Mouse (Mus musculus): ENCODE measurements around the gene Lrp6.

Lrp6 gene

DNA sequence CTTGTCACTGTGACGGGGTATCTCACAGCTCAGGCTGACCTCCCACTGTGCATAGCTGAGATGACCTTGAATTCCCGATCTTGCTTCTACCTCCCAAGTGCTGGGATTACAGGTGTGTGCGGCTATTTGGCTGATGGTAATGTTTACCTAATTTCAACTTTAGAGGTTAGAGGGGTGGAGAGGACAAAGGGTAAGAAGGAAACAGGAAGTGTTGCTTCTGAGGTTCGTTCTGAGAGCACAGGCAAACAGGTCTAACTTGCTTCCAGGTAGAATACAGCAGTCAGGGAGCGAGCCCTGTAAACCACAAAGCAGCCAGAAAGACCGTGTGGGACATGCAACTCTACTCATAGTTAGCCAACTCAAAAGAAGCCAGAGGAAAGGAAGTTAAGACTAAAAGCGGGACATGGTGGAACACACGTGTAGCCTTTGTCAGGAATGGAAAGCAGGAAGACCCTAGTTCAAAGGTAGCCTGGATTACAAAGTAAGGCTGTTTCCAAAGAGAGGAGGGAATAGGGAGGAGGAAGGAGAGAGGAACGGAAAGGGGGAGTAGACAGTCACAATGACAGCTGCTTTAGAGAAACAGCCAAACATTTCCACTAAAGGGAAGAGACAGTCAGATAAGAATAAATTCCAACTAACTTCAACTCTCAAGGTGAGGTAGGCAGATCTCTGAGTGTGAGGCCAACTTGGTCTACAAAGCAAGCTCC is 123.4 kb downstream of the Lrp6 start:
- Histone ChIP-seq H3K27me3 (ENCODE audit: insufficient read depth, low read length) (peaks cover 17% of the 10 kb centered on the region), H3K4me1 (replicated peaks; ENCODE audit: low read depth, low read length) (peaks cover 18% of the 10 kb centered on the region), H3K4me3 (replicated peaks; ENCODE audit: low read length) (no peak overlapping the region), H3K9me3 (ENCODE audit: low read length) (no peaks in the 10 kb centered on the region), H3K36me3 (ENCODE audit: insufficient read depth, low read length) (peaks cover 15% of the 10 kb centered on the region)
- TF ChIP-seq CTCF (conservative IDR thresholded peaks at IDR 0.05; ENCODE audit: low read length) (no peak), NANOG (IDR thresholded peaks at IDR 0.05; ENCODE audit: borderline replicate concordance, low read length) (no peak), POU5F1 (IDR thresholded peaks at IDR 0.05; ENCODE audit: borderline replicate concordance, low read length) (no peak)

DNA sequence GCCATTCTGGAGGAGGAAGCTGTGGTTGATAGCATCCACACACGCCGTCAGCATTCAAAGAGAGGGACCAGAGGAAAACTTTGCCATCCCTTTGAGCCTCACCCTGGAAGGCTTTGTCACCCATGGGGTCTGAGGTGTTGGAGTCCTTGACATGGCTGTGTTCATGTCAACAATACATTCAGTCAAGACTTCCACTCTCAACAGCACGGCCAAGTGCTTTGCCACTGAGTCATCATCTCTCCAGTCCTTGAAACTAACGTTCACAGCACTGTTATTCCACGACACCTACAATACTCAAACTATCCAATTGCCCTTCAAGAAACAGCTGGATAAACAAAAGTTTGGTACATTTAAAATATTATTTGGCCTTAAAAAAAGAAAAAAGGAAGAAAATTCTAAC is 124.5 kb downstream of the Lrp6 start:
- H3K36me3 ChIP-seq (ENCODE audit: insufficient read depth, low read length): peaks cover 15% of the 10 kb centered on the region
- no peak for TF ChIP-seq POU5F1 (IDR thresholded peaks at IDR 0.05; ENCODE audit: borderline replicate concordance, low read length)
- no peak for TF ChIP-seq NANOG (IDR thresholded peaks at IDR 0.05; ENCODE audit: borderline replicate concordance, low read length)
- TF ChIP-seq CTCF (conservative IDR thresholded peaks at IDR 0.05; ENCODE audit: low read length): no peak
- no peaks in the 10 kb centered on the region for H3K9me3 ChIP-seq (ENCODE audit: low read length)
- no peak overlapping the region for H3K4me3 ChIP-seq (replicated peaks; ENCODE audit: low read length)
- peaks cover 18% of the 10 kb centered on the region for H3K4me1 ChIP-seq (replicated peaks; ENCODE audit: low read depth, low read length)
- peaks cover 23% of the 10 kb centered on the region for H3K27me3 ChIP-seq (ENCODE audit: insufficient read depth, low read length)

DNA sequence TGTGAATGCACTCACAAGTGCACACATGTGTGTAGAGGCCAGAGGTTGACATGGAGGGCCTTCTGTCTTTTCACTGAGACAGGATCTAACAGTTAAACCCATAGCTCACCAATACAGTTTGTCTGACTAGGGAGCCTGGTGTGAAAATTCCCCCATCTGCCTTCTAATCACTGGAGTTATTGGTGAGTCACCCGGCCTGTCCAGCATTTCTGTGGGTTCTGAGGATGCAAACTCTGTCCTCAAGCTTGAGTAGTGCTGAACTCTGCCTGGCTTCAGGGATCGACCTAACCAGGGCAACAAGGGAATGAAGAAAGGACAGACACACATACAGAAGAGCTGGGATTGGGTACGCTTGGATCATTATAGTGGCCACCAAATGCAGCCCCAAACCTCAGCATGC is 125.0 kb downstream of the Lrp6 start:
- TF ChIP-seq NANOG (IDR thresholded peaks at IDR 0.05; ENCODE audit: borderline replicate concordance, low read length) (no peak), POU5F1 (IDR thresholded peaks at IDR 0.05; ENCODE audit: borderline replicate concordance, low read length) (no peak), CTCF (conservative IDR thresholded peaks at IDR 0.05; ENCODE audit: low read length) (no peak)
- no peak overlapping the region for H3K4me3 ChIP-seq (replicated peaks; ENCODE audit: low read length)
- H3K27me3 ChIP-seq (ENCODE audit: insufficient read depth, low read length): peaks cover 25% of the 10 kb centered on the region
- H3K4me1 ChIP-seq (replicated peaks; ENCODE audit: low read depth, low read length): peaks cover 18% of the 10 kb centered on the region
- H3K36me3 ChIP-seq (ENCODE audit: insufficient read depth, low read length): peaks cover 15% of the 10 kb centered on the region
- no peaks in the 10 kb centered on the region for H3K9me3 ChIP-seq (ENCODE audit: low read length)

DNA sequence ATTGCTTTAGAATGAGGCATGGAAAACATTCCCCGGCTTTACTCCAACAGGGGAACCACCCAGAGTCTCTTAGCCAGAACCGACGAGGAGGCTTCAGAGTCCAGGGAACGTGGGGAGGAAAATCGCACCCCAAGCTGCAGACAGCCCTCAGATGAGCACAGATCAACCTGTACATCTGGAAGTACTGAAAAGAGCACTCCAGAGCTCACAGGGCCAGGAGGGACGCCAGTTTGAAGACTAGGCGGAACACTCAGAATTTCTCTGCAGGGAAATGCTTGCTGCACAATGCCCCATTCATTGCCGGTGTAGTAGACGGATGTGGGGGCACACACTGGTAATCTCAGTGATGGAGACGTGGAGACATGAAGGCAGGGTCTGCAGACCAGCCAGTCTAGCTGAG is 126.7 kb downstream of the Lrp6 start:
- H3K4me1 ChIP-seq (replicated peaks; ENCODE audit: low read depth, low read length): peaks cover 18% of the 10 kb centered on the region
- no peaks in the 10 kb centered on the region for H3K9me3 ChIP-seq (ENCODE audit: low read length)
- peak overlapping the region; percentile 57 for H3K4me3 ChIP-seq (replicated peaks; ENCODE audit: low read length)
- TF ChIP-seq CTCF (conservative IDR thresholded peaks at IDR 0.05; ENCODE audit: low read length) (no peak), NANOG (IDR thresholded peaks at IDR 0.05; ENCODE audit: borderline replicate concordance, low read length) (no peak), POU5F1 (IDR thresholded peaks at IDR 0.05; ENCODE audit: borderline replicate concordance, low read length) (no peak)
- peaks cover 25% of the 10 kb centered on the region for H3K27me3 ChIP-seq (ENCODE audit: insufficient read depth, low read length)
- peaks cover 4% of the 10 kb centered on the region; the same call in 1 of the 2 replicates for H3K36me3 ChIP-seq (ENCODE audit: insufficient read depth, low read length)

DNA sequence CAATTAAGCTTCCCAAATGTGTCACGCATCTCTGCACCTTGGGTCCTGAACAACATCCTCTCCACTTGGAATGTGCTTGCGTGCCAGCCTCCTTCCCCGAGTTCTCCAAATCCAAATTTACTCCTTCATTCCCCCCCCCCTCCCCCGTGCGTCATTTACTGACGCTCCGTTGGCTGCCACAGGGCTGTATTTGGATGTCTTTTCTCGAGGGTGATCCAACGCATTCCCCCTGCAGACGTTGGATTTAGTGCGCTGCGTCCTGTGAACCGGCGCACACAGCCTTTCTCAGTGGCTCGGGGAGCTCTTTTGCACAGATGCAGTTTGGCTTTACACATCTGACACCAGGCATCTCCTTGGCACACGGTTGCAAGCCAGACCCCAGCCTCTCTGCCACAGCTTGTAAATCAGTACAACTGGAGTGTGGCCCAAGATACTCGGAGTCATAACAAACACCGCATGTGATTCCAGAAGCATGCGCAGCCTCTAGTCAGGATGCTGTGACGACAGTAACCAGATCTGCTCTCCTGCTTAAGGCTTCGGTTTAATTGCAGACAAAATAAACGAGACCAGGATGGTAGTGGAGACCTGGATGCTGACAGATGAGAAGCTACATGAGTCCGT is 127.3 kb downstream of the Lrp6 start:
- Histone ChIP-seq H3K4me1 (replicated peaks; ENCODE audit: low read depth, low read length) (peaks cover 18% of the 10 kb centered on the region), H3K9me3 (ENCODE audit: low read length) (no peaks in the 10 kb centered on the region), H3K4me3 (replicated peaks; ENCODE audit: low read length) (peak overlapping the region; percentile 57), H3K36me3 (ENCODE audit: insufficient read depth, low read length) (no peaks in the 10 kb centered on the region), H3K27me3 (ENCODE audit: insufficient read depth, low read length) (peaks cover 25% of the 10 kb centered on the region)
- TF ChIP-seq NANOG (IDR thresholded peaks at IDR 0.05; ENCODE audit: borderline replicate concordance, low read length): 0 out of 2 replicates have a peak, but pooled peaks have one; percentile 3
- TF ChIP-seq POU5F1 (IDR thresholded peaks at IDR 0.05; ENCODE audit: borderline replicate concordance, low read length): no peak

DNA sequence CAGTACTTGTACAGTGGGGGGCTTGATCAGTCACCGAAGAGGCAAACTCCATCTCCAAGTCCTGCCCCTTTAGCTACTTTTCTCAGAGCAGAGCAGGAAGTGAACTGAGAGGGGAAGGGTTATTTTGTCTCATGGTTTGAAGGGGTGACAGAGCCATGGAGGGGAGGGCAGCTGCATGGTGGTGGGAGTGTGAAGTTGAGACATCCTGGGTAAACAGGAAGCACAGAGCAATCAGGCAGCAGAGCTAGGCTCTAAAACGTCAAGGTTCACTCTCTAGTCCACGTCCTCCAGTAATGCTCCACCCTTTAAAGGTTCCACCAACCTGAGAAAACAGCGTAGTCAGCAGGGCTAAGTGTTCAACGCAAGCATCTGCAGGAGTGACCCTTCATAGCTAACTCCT is 129.8 kb downstream of the Lrp6 start:
- Histone ChIP-seq H3K4me3 (replicated peaks; ENCODE audit: low read length) (no peak overlapping the region), H3K9me3 (ENCODE audit: low read length) (no peaks in the 10 kb centered on the region), H3K4me1 (replicated peaks; ENCODE audit: low read depth, low read length) (peaks cover 13% of the 10 kb centered on the region), H3K27me3 (ENCODE audit: insufficient read depth, low read length) (peaks cover 25% of the 10 kb centered on the region), H3K36me3 (ENCODE audit: insufficient read depth, low read length) (no peaks in the 10 kb centered on the region)
- TF ChIP-seq POU5F1 (IDR thresholded peaks at IDR 0.05; ENCODE audit: borderline replicate concordance, low read length): no peak
- TF ChIP-seq CTCF (conservative IDR thresholded peaks at IDR 0.05; ENCODE audit: low read length): no peak
- TF ChIP-seq NANOG (IDR thresholded peaks at IDR 0.05; ENCODE audit: borderline replicate concordance, low read length): no peak

DNA sequence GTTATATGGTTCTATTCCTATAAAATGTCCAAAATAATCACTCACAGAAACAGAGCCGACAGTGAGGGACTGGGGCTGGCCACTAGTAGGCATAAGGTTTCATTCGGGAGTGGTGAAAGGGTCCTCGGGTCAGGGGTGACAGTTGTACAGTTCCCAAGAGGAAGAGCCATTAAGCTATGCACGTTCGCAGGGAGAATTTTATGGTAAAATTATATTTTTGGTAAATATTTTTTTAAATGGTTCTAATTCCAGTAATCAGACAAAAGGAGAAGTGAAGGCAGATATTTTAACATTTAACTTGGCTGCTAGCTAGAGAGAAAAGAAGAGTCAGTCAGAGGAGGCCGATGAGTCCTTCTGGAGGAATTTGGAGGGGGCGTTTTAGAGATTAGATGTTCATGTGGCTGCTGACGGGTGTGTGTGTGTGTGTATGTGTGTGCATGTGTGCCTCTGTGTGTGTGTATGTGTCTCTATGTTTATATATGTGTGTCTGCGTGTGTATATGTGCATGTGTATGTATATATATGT is 131.8 kb downstream of the Lrp6 start:
- peaks cover 10% of the 10 kb centered on the region for H3K4me1 ChIP-seq (replicated peaks; ENCODE audit: low read depth, low read length)
- no peak overlapping the region for H3K4me3 ChIP-seq (replicated peaks; ENCODE audit: low read length)
- peaks cover 17% of the 10 kb centered on the region for H3K27me3 ChIP-seq (ENCODE audit: insufficient read depth, low read length)
- no peaks in the 10 kb centered on the region for H3K9me3 ChIP-seq (ENCODE audit: low read length)
- TF ChIP-seq NANOG (IDR thresholded peaks at IDR 0.05; ENCODE audit: borderline replicate concordance, low read length) (no peak), CTCF (conservative IDR thresholded peaks at IDR 0.05; ENCODE audit: low read length) (no peak), POU5F1 (IDR thresholded peaks at IDR 0.05; ENCODE audit: borderline replicate concordance, low read length) (no peak)
- H3K36me3 ChIP-seq (ENCODE audit: insufficient read depth, low read length): no peaks in the 10 kb centered on the region

DNA sequence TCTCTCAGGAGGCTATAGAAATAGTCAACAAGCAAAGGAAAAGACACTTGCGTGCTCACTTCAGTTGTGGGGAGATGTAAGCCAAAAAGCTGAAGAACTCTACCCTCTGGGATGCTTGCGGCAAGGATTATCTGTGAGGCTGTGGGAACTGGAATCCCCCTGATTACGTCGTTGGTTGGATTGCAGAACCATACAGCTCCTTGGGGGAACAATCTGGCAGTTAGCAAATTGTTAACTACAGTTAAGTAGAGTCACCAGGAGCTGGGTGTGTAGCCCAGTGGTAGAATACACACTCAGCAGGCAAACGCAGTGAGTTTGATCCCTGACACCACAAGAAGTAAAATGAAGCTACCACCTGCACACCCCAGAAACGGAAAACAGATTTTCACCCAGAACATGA is 132.7 kb downstream of the Lrp6 start:
- peaks cover 9% of the 10 kb centered on the region; the same call in 1 of the 2 replicates for H3K27me3 ChIP-seq (ENCODE audit: insufficient read depth, low read length)
- no peak overlapping the region for H3K4me3 ChIP-seq (replicated peaks; ENCODE audit: low read length)
- no peak for TF ChIP-seq NANOG (IDR thresholded peaks at IDR 0.05; ENCODE audit: borderline replicate concordance, low read length)
- no peak for TF ChIP-seq POU5F1 (IDR thresholded peaks at IDR 0.05; ENCODE audit: borderline replicate concordance, low read length)
- no peak for TF ChIP-seq CTCF (conservative IDR thresholded peaks at IDR 0.05; ENCODE audit: low read length)

More for the DNA sequence above, 132.7 kb downstream of the Lrp6 start:
- Histone ChIP-seq H3K9me3 (ENCODE audit: low read length) (no peaks in the 10 kb centered on the region), H3K4me1 (replicated peaks; ENCODE audit: low read depth, low read length) (peaks cover 1% of the 10 kb centered on the region), H3K36me3 (ENCODE audit: insufficient read depth, low read length) (no peaks in the 10 kb centered on the region)
